Mouse (Mus musculus): ENCODE measurements at regions not wholly inside any gene's neighbourhood (a gene's known extent, or its start where the extent isn't known, plus 50 kb on each side); places are given as distances from the start of the nearest gene placed in this dataset.
A peak's percentile ranks its signal among the peaks of the same experiment; 100 is the strongest.

GRCm38 (mm10) chr7:133262161-133262560, 138.0 kb upstream of the Ctbp2 start:
- ATAC-seq (replicated peaks; ENCODE audit: poor library complexity) = no peak

GRCm38 (mm10) chr7:133259143-133259542, 135.0 kb upstream of the Ctbp2 start:
- no peak for ATAC-seq (replicated peaks; ENCODE audit: poor library complexity)

- ATAC-seq (replicated peaks; ENCODE audit: poor library complexity) = no peak
Measured at GRCm38 (mm10) chr7:133256831-133257230, 132.7 kb upstream of the Ctbp2 start.

GRCm38 (mm10) chr7:133244601-133245000, 120.4 kb upstream of the Ctbp2 start:
- peak; percentile 26; the same call in 1 of the 2 replicates for ATAC-seq (replicated peaks; ENCODE audit: poor library complexity)

- no peak for ATAC-seq (replicated peaks; ENCODE audit: poor library complexity)
Measured at GRCm38 (mm10) chr7:133234326-133234725, 110.2 kb upstream of the Ctbp2 start.

GRCm38 (mm10) chr7:133232889-133233441, 108.8 kb upstream of the Ctbp2 start:
- no peak for ATAC-seq (replicated peaks; ENCODE audit: poor library complexity)

GRCm38 (mm10) chr7:133230806-133231205, 106.7 kb upstream of the Ctbp2 start:
- no peak for ATAC-seq (replicated peaks; ENCODE audit: poor library complexity)

GRCm38 (mm10) chr7:133223948-133224652, 99.9 kb upstream of the Ctbp2 start:
- no peak for ATAC-seq (replicated peaks; ENCODE audit: poor library complexity)

GRCm38 (mm10) chr7:133212328-133212727, 88.2 kb upstream of the Ctbp2 start:
- no peak for ATAC-seq (replicated peaks; ENCODE audit: poor library complexity)

- ATAC-seq (replicated peaks; ENCODE audit: poor library complexity) = no peak
Measured at GRCm38 (mm10) chr7:133205704-133206103, 81.5 kb upstream of the Ctbp2 start.

- ATAC-seq (replicated peaks; ENCODE audit: poor library complexity) = no peak
Measured at GRCm38 (mm10) chr7:133204485-133204884, 80.3 kb upstream of the Ctbp2 start.

GRCm38 (mm10) chr7:133203933-133204332, 79.8 kb upstream of the Ctbp2 start:
- ATAC-seq (replicated peaks; ENCODE audit: poor library complexity) = no peak

GRCm38 (mm10) chr7:133202092-133202880, 78.1 kb upstream of the Ctbp2 start:
- no peak for ATAC-seq (replicated peaks; ENCODE audit: poor library complexity)

GRCm38 (mm10) chr7:133199046-133199445, 74.9 kb upstream of the Ctbp2 start:
- no peak for ATAC-seq (replicated peaks; ENCODE audit: poor library complexity)

GRCm38 (mm10) chr7:133189880-133190462, 65.8 kb upstream of the Ctbp2 start:
- ATAC-seq (replicated peaks; ENCODE audit: poor library complexity) = no peak

- peak; percentile 77 for ATAC-seq (replicated peaks; ENCODE audit: poor library complexity)
Measured at GRCm38 (mm10) chr7:133185931-133186601, 61.9 kb upstream of the Ctbp2 start.

- no peak for ATAC-seq (replicated peaks; ENCODE audit: poor library complexity)
Measured at GRCm38 (mm10) chr7:133184905-133185594, 60.9 kb upstream of the Ctbp2 start.

- ATAC-seq (replicated peaks; ENCODE audit: poor library complexity) = no peak
Measured at GRCm38 (mm10) chr7:133181388-133181787, 57.2 kb upstream of the Ctbp2 start.

- no peak for ATAC-seq (replicated peaks; ENCODE audit: poor library complexity)
Measured at GRCm38 (mm10) chr7:133177179-133177575, 53.0 kb upstream of the Ctbp2 start.

All from megakaryocyte progenitor cell, adult 5-6 weeks (primary cell).